Mouse (Mus musculus): ENCODE measurements at regions not wholly inside any gene's neighbourhood (a gene's known extent, or its start where the extent isn't known, plus 50 kb on each side); places are given as distances from the start of the nearest gene placed in this dataset.

DNA sequence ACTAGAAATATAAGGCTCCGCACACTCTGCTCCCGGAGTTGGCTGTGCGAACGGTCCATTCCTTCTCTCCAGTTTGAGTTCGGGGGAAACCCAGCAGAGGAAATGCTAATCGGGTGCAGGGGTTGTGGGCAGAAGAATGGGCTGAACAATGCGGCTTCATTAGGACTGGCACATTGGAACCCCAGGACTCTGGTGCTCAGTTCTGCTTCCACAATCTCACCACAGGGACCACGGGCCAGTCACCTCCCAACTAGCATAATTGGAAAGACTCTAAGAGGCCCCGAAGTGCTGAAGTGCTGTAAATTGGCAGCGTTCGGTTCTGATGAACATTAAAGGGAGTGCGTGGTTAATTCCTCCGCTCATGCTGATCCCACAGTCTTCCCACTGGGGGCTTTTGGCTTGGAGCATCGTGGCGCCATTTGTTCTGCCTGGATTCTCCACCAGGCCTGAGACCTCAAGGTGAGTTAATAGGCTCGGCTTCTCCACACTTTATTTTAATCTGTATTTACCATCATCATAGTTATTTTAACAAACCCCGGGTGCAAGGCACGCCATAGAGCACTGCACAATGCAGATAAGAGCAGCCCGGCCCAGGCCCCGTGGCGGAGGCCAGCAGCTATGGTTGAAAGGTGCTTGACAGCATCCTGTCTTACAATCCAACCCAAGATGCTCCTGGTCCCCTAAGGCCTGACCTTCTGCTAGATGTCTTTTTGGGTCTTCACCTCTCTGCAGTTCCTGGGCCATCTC is 258.7 kb upstream of the Pard3b start:
- no peak for ATAC-seq (replicated peaks; ENCODE audit: low FRiP score, poor library complexity, severe bottlenecking)

DNA sequence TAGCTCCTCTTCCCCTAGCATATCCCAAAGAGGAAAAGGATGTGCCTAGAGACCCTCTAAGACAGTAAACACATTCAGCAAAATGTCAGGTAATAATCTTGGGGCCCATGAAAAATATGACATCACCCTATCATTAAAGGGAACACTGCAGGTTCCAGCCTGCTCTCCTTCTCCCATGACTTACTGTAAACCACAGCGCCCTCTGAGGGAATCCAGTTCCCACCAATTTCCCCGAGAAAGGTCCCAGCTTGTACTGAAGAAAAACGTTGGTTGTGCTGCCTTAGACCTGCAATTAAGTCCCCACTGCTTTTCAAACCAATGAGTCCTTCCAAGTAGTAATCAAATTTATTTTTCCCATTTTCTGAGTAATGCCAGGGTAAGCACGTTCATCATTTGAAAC is 251.0 kb upstream of the Pard3b start:
- ATAC-seq (replicated peaks; ENCODE audit: low FRiP score, poor library complexity, severe bottlenecking), result no peak

DNA sequence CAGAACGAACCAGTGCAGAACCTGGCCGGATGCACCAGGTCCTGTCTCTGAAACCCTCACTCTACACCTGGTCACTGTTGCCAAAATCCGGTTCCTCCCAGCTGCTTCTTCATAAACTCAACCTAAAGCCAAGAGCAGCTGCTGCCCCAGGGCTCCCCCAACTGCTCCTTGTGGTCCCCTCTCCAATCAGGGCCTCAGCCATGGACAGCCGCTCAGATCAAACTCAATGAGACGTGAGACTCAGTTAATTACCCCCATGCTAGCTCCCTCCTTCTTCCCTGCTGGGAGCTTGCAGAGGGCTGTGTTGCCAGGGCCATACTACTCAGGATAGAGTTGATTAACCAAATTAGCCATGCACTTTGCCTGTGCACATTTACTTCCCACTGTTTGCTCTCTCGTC is 240.8 kb upstream of the Pard3b start:
- ATAC-seq (replicated peaks; ENCODE audit: low FRiP score, poor library complexity, severe bottlenecking), result no peak

DNA sequence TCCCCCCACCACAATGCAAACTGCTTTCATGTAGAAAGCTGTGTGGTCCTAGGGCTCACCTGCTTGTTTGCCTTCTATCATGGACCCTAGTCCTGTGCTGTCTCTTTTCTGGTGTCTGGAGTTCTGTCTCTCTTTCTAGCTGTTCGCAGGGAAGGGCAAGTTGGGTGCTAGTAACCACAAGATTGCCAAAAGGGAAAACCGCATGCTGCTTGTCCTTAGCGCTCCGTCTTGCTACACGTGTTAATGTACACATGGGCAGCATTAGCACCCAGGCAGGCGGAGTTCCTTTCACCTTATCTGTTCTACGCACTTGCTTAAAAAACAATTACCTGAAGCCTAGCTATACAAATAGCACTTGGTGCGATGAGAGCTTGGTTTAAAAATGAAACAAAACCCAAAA is 236.3 kb upstream of the Pard3b start:
- ATAC-seq (replicated peaks; ENCODE audit: low FRiP score, poor library complexity, severe bottlenecking), result no peak

DNA sequence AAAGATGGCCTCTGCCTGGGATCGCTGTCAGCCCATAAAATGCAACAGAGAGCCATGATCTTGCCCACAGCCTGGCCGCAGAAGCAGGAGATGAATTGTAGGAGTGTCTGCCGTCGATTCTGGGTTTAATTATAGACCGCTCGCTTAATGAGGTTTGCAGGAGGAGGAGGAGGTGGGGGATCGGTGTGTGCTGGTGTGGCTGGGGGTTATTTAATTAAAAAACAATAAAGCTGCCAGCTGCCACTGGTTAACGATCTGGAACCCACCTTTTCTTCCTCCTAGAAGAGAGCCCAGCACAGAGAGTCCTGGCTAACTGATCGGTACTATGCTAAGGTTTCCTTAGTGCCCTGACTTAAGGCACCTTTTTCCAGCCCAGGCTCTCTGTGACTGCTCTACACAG is 231.4 kb upstream of the Pard3b start:
- no peak for ATAC-seq (replicated peaks; ENCODE audit: low FRiP score, poor library complexity, severe bottlenecking)

DNA sequence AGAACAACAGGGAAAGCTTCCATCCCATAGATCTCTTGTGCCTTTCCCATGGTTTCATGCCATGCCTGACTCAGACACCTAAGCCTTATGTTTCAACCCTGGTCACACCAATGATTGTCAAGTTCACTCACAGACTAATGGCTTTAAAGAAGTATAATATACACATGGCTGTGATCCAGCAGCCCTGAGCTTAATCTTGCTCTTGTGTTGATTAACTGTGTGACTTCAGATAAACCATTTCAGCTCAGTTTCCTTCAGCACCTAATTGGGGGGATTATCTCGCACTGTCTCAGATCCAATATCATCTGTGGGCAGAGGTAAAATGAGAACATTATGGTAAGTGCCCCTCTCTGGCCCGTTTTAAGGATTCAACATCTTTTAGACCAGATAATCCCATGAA is 223.9 kb upstream of the Pard3b start:
- ATAC-seq (replicated peaks; ENCODE audit: low FRiP score, poor library complexity, severe bottlenecking), result no peak

DNA sequence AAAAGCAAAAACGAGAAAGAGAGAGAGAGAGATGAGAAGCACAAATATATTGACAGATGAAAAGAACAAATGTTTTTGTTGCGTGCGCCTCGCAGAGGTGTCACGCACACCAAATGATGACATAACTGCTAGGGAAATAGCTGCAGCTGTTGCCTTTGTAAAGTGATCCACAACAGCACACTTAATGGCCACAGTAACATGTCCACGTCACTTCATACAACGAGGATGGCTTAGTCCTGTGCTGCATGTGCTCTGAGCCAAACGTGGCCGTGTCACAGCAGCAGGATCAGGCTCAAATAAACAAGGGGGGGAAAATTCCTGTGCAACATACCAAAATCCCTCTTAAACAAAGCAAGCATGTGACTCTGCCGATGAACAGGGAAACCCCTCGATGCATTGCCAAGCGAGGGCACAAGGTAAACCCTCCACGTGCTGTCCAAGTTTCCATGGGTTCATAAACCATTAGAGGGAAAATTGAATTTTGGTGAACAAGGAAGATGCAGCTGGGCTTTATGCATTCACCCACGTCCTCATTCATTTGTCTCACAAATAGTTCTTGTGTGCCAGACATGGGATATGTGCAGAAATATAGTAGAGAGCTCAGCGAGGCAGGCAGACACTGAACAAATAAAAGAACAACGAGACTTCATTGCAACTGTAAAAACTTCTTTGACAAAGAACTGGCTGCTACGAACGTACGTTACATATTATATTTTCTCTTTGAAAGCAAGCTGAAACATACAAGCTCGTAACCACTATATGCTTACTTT is 223.0 kb upstream of the Pard3b start:
- no peak for ATAC-seq (replicated peaks; ENCODE audit: low FRiP score, poor library complexity, severe bottlenecking)

DNA sequence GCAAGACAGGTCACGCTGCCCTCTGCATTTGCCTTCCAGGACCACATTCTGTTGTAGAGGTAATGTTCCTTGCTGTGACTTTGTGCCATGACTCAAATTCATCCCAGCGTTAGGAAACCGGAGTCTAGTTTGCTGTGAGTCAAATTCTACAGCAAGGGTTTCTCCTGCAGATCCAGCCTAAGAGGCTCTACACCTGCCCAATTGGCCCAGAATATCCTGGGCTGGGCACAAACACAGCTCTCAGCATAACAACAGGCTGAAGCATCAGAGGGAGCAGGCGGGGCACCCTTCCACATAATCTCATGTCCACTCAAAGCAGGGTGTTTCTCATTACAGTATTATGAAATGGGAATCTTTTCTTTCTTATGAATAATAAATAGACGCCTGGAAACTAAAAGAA is 220.2 kb upstream of the Pard3b start:
- no peak for ATAC-seq (replicated peaks; ENCODE audit: low FRiP score, poor library complexity, severe bottlenecking)

DNA sequence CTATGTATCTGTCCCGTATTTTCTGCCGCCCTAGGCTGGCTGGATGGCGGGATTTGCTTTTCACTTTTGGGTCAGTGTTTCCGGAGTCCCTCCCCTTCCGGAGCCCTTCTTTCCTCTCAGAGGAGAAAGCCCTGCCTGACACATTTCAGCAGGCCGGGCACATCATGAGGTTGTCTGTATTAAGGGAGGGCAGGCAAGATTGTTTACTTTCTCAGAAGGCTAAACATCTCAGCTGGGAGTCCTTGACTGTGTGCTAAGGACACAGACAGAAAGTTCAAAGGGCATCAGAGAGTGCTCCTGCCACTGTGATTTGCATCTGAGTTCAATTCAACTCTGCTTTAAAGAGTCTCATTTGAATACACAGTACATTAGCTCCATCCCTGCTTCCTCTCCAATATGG is 218.8 kb upstream of the Pard3b start:
- no peak for ATAC-seq (replicated peaks; ENCODE audit: low FRiP score, poor library complexity, severe bottlenecking)

DNA sequence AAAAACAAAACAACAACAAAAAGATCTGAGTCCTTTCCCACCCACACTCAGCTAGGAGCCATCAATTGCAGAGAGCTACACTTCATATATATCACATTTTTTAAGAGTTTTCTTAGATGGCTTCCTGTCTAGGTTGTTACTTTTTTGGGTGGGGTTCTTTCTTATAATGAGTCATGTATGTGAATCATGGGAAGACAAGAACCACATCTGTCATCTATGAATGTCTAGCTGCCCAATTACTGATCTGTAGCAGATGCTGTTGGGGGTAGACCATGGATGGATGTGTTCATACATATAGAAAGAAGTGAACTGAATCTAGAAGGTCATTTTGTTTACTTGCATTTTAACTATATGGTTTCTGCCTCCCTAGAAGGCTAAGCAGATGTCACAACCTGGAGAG is 215.4 kb upstream of the Pard3b start:
- no peak for ATAC-seq (replicated peaks; ENCODE audit: low FRiP score, poor library complexity, severe bottlenecking)

DNA sequence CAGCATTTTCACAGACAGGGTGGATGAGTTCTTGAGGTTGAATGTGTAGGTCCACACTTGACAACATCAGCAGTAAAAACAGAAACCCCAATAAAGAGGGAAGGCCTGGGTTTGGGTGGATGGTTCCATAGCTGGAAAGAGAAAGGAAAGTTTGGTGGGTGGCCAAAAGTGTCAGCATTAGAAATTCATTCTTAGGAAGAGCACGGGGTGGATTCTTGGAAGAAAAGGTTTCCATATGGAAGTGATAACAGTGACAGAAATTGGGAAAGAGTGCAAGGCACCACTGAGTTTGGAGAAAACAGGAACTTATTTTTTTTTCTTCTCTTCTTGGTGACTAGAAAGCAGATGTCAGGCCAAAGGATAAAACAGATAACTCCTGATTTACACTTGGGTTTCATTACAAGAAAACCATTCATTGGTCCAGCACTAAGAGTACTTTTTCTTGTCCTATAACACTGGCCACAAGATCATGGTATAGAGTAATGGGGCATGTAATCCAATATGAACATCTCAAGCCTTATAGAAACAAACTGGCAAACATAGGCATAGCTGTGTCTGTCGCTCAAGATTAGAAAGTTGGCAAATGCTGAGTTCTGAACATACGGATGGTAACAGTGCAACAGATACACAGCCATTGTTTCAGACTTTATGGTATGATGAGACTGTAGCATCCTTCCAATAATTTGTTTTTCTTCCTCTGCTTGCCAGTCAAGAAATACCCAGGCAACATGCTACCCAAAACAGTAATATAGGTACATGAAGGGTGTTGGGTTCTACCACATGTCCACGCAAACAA is 209.7 kb upstream of the Pard3b start:
- no peak for ATAC-seq (replicated peaks; ENCODE audit: low FRiP score, poor library complexity, severe bottlenecking)

DNA sequence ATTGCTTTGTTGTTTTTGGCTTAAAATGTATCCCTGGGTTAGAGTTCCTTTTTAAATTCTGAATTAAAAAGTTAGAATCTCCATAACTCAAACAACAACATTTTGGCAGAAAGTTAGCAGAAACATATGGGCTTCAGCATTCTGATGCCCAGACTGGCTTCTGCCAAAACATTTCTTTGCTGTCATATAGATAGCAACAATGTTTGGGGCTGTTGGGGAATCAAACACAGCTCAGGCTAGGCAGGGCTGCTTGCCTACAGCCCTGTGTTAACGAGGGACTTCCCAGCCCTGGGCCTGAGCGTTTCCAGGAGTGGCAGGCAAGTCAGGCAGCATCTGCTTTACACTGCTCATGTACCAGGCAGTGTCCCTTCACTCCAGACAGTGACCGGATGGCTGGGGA is 201.0 kb upstream of the Pard3b start:
- ATAC-seq (replicated peaks; ENCODE audit: low FRiP score, poor library complexity, severe bottlenecking), result no peak

DNA sequence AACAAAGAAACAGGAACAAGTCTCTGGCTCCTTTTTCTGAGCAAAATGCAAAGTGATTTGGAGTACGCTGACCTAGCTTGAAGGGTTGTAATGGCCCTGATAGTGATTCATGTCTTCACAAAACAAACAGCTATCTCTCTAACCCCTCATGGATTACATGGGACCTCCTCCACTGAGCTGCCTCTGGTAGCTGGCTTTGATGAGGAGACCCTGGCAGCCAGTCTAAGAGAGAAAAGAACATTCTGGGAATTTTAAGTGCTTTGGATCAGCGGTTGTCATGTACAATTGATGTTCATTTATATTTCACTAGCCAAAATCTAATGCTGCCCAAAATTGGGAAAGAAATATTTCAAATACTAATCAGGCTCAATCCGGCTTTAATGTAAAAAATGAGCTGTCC is 177.2 kb upstream of the Pard3b start:
- ATAC-seq (replicated peaks; ENCODE audit: low FRiP score, poor library complexity, severe bottlenecking), result no peak

DNA sequence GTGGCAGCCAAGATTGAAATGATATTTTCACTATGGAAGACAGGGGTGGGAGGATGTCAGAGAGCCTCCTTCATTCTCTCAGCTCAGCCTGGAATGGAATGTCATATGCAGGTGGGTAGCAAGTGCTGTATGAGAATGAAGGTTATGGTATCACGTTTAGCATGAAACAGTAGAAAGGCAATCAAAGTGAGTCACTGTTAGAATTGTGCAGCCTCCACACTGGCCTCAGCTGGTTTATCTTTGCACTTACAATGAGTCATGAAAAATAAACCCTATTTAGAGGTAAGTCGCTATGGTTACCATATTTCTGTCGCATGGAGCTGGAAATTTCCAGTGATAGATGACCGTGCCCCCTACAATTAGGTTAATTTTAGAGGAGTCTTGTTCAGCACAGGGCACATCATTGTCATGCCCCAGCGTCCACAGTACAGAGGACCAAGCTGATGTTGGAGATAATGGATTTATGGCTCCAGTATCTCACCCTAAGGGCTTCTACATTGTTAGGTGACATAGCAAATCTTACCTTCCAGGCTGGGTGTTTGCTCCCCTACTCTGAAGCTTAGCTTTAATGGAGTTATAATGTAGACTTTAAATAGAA is 167.9 kb upstream of the Pard3b start:
- no peak for ATAC-seq (replicated peaks; ENCODE audit: low FRiP score, poor library complexity, severe bottlenecking)

DNA sequence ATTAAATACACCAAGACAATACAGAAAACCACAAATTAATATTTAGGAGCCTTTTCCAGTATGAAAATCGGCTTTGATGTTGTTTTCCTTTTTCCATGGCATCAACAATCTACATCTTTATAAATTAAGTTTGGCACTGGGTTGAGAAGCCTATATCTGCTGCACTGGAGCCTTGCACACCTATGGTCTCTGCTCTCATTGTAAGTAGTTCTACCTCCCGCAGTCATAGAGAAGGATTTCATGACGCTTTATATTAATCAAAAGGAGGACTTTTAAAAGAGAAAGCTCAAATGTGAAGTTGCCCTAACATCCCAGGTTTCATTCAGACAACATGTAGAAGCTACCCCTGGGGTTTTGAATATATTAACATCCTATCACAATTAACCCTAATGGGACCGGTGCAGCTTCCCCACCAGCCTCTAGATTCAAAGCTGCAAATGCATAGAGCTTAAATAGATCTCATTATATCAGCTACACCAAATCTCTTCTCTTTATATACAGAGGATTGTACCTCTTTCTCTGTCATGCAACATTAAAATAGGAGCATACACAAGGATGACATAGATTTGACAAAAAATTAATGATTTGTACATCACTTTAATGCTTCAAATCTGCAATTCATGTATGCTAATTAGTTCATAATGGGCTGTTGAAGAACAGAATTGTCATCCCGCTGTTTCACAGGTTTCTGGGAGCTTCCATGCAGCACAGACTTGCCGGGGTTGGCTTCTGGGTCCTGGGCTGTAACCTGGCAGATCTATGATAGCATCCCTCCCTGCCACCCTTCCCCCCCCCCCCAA is 166.6 kb upstream of the Pard3b start:
- no peak for ATAC-seq (replicated peaks; ENCODE audit: low FRiP score, poor library complexity, severe bottlenecking)

DNA sequence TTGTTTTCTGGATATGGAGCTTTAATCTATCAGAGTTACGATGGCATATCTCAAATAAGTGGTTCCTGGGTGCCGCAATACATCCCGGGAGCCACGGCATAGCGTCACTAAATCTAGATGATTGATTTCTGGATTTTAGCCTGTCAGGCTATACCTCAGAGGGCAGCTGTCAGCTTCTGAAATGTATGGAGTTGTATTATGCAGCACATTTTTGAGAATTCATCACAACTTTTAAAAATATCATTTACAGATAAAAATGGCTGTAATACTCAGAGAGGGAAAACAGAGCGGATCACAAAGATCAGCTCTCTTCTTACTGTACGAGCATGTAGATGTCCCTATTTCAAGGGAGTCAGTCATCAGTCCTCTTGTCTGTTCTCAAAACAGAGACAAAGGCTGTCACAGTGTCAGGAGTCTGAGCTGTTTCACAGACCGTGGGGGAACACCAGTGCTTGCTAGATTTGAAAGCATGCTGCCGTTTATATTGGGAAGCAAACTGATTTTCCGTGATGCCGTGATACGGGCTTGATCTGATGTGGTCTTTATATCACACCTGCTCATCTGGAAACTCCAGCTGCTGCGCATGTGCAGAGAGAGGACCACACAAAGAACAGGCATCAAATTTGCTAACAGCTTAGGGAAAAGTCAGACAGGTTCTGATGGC is 165.9 kb upstream of the Pard3b start:
- ATAC-seq (replicated peaks; ENCODE audit: low FRiP score, poor library complexity, severe bottlenecking), result no peak

DNA sequence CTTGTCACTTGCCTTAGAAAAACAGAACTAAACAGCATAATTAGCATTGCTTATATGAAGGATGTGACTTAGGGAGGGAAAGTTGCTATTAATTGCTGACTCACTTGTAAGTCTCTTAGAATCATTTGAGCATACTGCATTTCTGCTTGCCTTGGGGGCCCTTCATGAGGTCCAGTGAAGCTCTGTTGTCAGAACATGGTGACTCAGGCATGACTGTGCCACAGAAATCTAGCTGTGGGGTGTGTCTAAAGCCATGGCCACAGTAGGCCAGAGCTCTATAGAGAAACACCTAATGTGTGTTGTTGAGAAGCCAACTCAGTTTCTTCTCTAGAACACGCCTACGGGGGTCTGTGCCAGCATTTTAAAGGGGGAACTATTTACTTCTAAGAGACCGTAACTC is 153.2 kb upstream of the Pard3b start:
- no peak for ATAC-seq (replicated peaks; ENCODE audit: low FRiP score, poor library complexity, severe bottlenecking)

DNA sequence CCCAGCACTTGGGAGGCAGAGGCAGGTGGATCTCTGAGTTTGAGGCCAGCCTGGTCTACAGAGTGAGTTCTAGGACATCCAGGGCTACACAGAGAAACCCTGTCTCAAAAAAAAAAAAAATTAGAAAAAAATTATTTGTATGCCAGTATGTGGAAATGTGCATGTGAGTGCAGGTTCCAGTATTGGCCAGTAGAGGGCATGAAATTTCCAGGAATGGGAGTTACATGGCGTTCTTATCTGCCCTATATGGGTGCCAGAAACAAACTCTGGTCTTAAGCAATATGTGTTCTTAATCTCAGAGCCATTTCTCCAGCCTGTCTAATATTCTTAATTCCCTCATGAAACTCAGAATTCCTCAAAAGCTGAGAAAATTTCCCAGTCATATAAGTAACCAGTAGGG is 113.7 kb upstream of the Pard3b start:
- ATAC-seq (replicated peaks; ENCODE audit: low FRiP score, poor library complexity, severe bottlenecking), result no peak

DNA sequence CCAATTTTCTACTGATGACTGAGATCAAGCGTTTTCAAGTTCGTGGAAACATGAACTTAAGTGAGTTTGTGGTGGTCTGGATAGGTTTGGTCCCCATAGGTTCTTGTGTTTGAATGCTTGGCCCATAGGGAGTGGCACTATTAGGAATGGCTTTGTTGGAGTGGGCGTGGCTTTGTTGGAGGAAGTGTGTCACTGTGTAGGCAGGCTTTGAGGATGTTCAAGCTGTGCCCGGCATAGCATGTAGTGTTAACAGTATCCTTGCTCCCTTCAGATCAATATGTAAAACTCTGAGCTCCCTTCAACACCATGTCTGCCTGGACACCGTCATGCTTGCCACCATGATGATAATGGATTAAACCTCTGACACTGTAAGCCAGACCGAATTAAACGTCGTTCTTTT is 112.7 kb upstream of the Pard3b start:
- no peak for ATAC-seq (replicated peaks; ENCODE audit: low FRiP score, poor library complexity, severe bottlenecking)

Data from erythroblast, adult 5-6 weeks (primary cell).